Mouse (Mus musculus): ENCODE data around the gene Kif21b. TPM values are rescaled to one million over a fixed set of nuclear protein-coding genes. Genes with fewer than 3 reads are reported as not detected.

The Kif21b gene
- 14.3 and 17.0 TPM in 2 replicates for polyA plus RNA-seq (2014; fragmentation: Nextera tagmentation; extraction: Ambion mirVana)

DNA sequence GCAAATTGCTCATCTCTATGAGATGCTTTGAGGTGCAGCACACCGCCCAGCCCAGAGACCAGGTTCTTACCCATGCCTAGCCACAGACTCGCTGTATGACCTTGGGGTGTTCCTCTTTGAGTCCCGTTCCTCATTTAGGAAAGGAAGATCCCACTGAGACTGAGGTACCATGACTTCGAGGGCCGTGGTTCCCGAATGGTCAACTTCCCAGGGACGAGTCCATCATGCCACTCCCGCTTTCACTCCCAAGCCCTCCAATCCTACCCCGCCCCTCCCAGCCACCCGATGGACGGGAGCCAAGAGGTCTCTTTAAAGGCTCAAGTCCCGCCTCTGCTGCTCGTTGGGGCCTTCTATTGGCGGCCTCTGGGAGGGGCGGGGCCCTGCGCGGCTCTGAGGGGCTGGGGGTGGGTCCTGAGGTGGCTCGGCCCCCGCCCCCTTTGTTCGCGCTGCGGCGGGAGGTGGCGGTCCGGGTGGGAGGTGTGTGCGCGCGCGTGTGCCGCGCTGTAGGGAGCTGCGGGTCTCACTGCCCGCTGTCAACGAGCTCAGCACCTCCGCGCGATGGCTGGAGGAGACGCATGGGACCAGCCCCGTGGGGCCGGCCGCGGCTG lies at the start of gene Kif21b:
Gene Kif21b, plus strand, starts transcription at position 439 of the 608 bp plus-strand sequence.
- WGBS, result 1% methylated on average over 39 of the region's 42 CpGs
- Histone ChIP-seq H3K4me2 (ENCODE audit: low read depth) (peak within 1 kb of the TSS; percentile 74), H3K27ac (ENCODE audit: low read depth, low read length) (peak within 1 kb of the TSS; percentile 63; the same call in 1 of the 2 replicates), H3K9ac (ENCODE audit: low read length) (peak within 1 kb of the TSS; percentile 82), H3K9me3 (ENCODE audit: control insufficient read depth, low read length) (no peaks in the 10 kb centered on the region), H3K36me3 (ENCODE audit: control insufficient read depth, insufficient read depth, low read length) (no peaks in the 10 kb centered on the region), H3K4me3 (ENCODE audit: low read depth, low read length) (peak within 1 kb of the TSS; percentile 72), H3K27me3 (ENCODE audit: control insufficient read depth, insufficient read depth, low read length) (no peaks in the 10 kb centered on the region), H3K4me1 (ENCODE audit: control insufficient read depth, insufficient read depth, low read length) (peaks cover 38% of the 10 kb centered on the region)
- ATAC-seq (ENCODE audit: insufficient read depth, low FRiP score, low TSS enrichment), result peak; percentile 93
- peak; percentile 96 for DNase-seq (ENCODE audit: low spot score)

DNA sequence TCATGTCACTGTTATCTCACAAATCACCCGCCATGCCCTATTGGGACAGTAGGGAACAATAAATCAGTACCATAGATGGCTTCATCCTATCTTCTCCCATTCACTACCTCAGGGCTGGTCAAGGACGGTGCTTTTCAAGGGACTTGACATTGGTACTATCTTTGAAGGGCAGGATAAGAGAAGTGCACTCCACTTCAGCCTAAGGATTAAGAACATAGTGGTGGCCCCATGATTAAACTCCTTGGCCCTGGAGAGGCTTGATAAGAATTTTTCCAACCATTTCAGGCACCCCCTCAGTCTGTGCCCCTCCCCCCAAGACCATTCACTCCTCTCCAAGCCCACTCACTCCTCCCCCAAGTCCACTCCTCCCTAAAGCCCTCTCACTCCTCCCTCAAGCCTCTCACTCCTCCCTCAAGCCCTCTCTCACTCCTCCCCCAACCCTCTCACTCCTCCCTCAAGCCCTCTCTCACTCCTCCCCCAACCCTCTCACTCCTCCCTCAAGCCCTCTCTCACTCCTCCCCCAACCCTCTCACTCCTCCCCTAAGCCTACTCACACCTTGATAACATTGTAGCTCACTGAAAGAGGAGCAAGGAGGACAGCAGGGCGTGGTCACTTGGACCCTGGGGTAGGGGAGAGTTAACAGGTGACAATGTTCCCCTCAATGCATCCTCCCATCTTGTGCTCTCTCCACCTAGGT lies 45.1 kb upstream of the Kif21b start:
- no peak overlapping the region for H3K4me3 ChIP-seq (ENCODE audit: low read depth, low read length)
- no peaks in the 10 kb centered on the region for H3K9me3 ChIP-seq (ENCODE audit: control insufficient read depth, low read length)
- ATAC-seq (ENCODE audit: insufficient read depth, low FRiP score, low TSS enrichment) (no peak), DNase-seq (ENCODE audit: low spot score) (no peak)
- no peaks in the 10 kb centered on the region for H3K4me1 ChIP-seq (ENCODE audit: control insufficient read depth, insufficient read depth, low read length)
- WGBS, result 85% methylated on average over 3 of the region's 3 CpGs
- no peaks in the 10 kb centered on the region for H3K27me3 ChIP-seq (ENCODE audit: control insufficient read depth, insufficient read depth, low read length)
- no peaks in the 10 kb centered on the region for H3K36me3 ChIP-seq (ENCODE audit: control insufficient read depth, insufficient read depth, low read length)
- H3K9ac ChIP-seq (ENCODE audit: low read length), result no peak overlapping the region
- no peak overlapping the region for H3K27ac ChIP-seq (ENCODE audit: low read depth, low read length)
- no peak overlapping the region for H3K4me2 ChIP-seq (ENCODE audit: low read depth)

GRCm38 (mm10) chr1:136089368-136090165 lies 41.6 kb upstream of the Kif21b start:
- H3K4me2 ChIP-seq (ENCODE audit: low read depth), result no peak overlapping the region
- no peak overlapping the region for H3K4me3 ChIP-seq (ENCODE audit: low read depth, low read length)
- H3K4me1 ChIP-seq (ENCODE audit: control insufficient read depth, insufficient read depth, low read length), result no peaks in the 10 kb centered on the region
- H3K27me3 ChIP-seq (ENCODE audit: control insufficient read depth, insufficient read depth, low read length), result no peaks in the 10 kb centered on the region
- H3K9me3 ChIP-seq (ENCODE audit: control insufficient read depth, low read length), result no peaks in the 10 kb centered on the region
- no peak overlapping the region for H3K27ac ChIP-seq (ENCODE audit: low read depth, low read length)
- H3K9ac ChIP-seq (ENCODE audit: low read length), result no peak overlapping the region
- no peaks in the 10 kb centered on the region for H3K36me3 ChIP-seq (ENCODE audit: control insufficient read depth, insufficient read depth, low read length)
- DNase-seq (ENCODE audit: low spot score) (no peak), ATAC-seq (ENCODE audit: insufficient read depth, low FRiP score, low TSS enrichment) (no peak)
- 83% methylated on average over 9 of the region's 9 CpGs for WGBS

- H3K9ac ChIP-seq (ENCODE audit: low read length), result no peak overlapping the region
Observed at GRCm38 (mm10) chr1:136093726-136094125, 37.5 kb upstream of the Kif21b start.

DNA sequence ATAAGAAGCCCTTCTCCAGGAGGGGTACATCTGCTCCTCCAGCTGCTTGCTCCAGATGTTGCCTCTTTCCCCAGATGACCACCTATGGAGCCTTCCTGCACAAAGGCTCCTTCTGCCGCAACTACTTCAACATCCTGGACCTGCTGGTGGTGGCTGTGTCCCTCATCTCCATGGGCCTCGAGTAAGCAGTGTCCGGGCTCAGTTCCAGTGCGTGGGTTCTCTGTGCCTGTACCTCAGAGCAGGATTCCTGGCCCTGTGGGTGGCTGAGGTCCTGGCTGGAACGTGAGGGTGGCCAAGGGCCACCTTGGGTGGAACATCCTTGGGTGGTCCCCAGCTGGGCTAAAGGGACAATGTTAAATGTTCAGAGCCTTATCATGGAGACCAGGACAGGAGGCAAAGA lies 36.4 kb upstream of the Kif21b start:
- WGBS, result 84% methylated on average over 5 of the region's 5 CpGs
- H3K9ac ChIP-seq (ENCODE audit: low read length), result no peak overlapping the region
- no peak overlapping the region for H3K27ac ChIP-seq (ENCODE audit: low read depth, low read length)
- no peaks in the 10 kb centered on the region for H3K4me1 ChIP-seq (ENCODE audit: control insufficient read depth, insufficient read depth, low read length)
- H3K36me3 ChIP-seq (ENCODE audit: control insufficient read depth, insufficient read depth, low read length), result no peaks in the 10 kb centered on the region
- no peak overlapping the region for H3K4me2 ChIP-seq (ENCODE audit: low read depth)
- ATAC-seq (ENCODE audit: insufficient read depth, low FRiP score, low TSS enrichment), result no peak
- no peaks in the 10 kb centered on the region for H3K9me3 ChIP-seq (ENCODE audit: control insufficient read depth, low read length)
- no peak for DNase-seq (ENCODE audit: low spot score)
- H3K4me3 ChIP-seq (ENCODE audit: low read depth, low read length), result no peak overlapping the region
- H3K27me3 ChIP-seq (ENCODE audit: control insufficient read depth, insufficient read depth, low read length), result no peaks in the 10 kb centered on the region

More at GRCm38 (mm10) chr1:136093726-136094125, 37.5 kb upstream of the Kif21b start:
- DNase-seq (ENCODE audit: low spot score) (no peak), ATAC-seq (ENCODE audit: insufficient read depth, low FRiP score, low TSS enrichment) (no peak)
- no peaks in the 10 kb centered on the region for H3K9me3 ChIP-seq (ENCODE audit: control insufficient read depth, low read length)
- no peaks in the 10 kb centered on the region for H3K36me3 ChIP-seq (ENCODE audit: control insufficient read depth, insufficient read depth, low read length)
- H3K4me1 ChIP-seq (ENCODE audit: control insufficient read depth, insufficient read depth, low read length), result no peaks in the 10 kb centered on the region
- H3K27ac ChIP-seq (ENCODE audit: low read depth, low read length), result no peak overlapping the region
- WGBS, result 76% methylated on average over 3 of the region's 3 CpGs
- H3K4me3 ChIP-seq (ENCODE audit: low read depth, low read length), result no peak overlapping the region
- no peaks in the 10 kb centered on the region for H3K27me3 ChIP-seq (ENCODE audit: control insufficient read depth, insufficient read depth, low read length)
- no peak overlapping the region for H3K4me2 ChIP-seq (ENCODE audit: low read depth)

- no peaks in the 10 kb centered on the region for H3K36me3 ChIP-seq (ENCODE audit: control insufficient read depth, insufficient read depth, low read length)
- H3K27me3 ChIP-seq (ENCODE audit: control insufficient read depth, insufficient read depth, low read length), result no peaks in the 10 kb centered on the region
- no peaks in the 10 kb centered on the region; the same call in 1 of the 2 replicates for H3K4me1 ChIP-seq (ENCODE audit: control insufficient read depth, insufficient read depth, low read length)
- ATAC-seq (ENCODE audit: insufficient read depth, low FRiP score, low TSS enrichment) (no peak), DNase-seq (ENCODE audit: low spot score) (no peak)
- no peaks in the 10 kb centered on the region for H3K9me3 ChIP-seq (ENCODE audit: control insufficient read depth, low read length)
- no peak overlapping the region for H3K4me3 ChIP-seq (ENCODE audit: low read depth, low read length)
- no peak overlapping the region for H3K4me2 ChIP-seq (ENCODE audit: low read depth)
- H3K9ac ChIP-seq (ENCODE audit: low read length), result no peak overlapping the region
- H3K27ac ChIP-seq (ENCODE audit: low read depth, low read length), result no peak overlapping the region
- 74% methylated on average over 4 of the region's 4 CpGs for WGBS
Observed at GRCm38 (mm10) chr1:136102094-136102493, 29.1 kb upstream of the Kif21b start.

DNA sequence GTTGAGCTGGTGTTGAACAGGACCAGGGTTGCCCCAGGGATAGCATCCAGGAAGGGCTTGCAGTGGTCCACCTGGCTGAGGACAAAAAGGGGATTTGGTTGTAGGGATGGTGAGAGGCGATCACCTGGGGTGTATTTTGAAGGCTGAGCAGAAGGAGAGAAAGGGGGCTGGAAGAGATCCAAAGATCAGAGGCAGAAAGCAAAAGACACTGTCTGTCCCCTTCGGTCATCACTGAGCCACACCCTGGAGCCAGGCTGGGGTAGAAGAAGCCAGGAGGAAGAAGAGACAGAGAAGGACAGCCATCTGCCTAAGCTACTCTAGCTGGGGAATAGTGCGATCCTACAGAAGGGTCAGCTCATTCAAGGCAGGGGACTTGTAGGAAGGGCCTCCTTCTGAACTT lies 28.6 kb upstream of the Kif21b start:
- no peaks in the 10 kb centered on the region for H3K27me3 ChIP-seq (ENCODE audit: control insufficient read depth, insufficient read depth, low read length)
- H3K9me3 ChIP-seq (ENCODE audit: control insufficient read depth, low read length), result no peaks in the 10 kb centered on the region
- ATAC-seq (ENCODE audit: insufficient read depth, low FRiP score, low TSS enrichment) (no peak), DNase-seq (ENCODE audit: low spot score) (no peak)
- no peak overlapping the region for H3K4me2 ChIP-seq (ENCODE audit: low read depth)
- no peaks in the 10 kb centered on the region for H3K36me3 ChIP-seq (ENCODE audit: control insufficient read depth, insufficient read depth, low read length)
- no peaks in the 10 kb centered on the region; the same call in 1 of the 2 replicates for H3K4me1 ChIP-seq (ENCODE audit: control insufficient read depth, insufficient read depth, low read length)
- H3K4me3 ChIP-seq (ENCODE audit: low read depth, low read length), result no peak overlapping the region
- 77% methylated on average over 3 of the region's 3 CpGs for WGBS
- no peak overlapping the region for H3K9ac ChIP-seq (ENCODE audit: low read length)
- no peak overlapping the region for H3K27ac ChIP-seq (ENCODE audit: low read depth, low read length)

DNA sequence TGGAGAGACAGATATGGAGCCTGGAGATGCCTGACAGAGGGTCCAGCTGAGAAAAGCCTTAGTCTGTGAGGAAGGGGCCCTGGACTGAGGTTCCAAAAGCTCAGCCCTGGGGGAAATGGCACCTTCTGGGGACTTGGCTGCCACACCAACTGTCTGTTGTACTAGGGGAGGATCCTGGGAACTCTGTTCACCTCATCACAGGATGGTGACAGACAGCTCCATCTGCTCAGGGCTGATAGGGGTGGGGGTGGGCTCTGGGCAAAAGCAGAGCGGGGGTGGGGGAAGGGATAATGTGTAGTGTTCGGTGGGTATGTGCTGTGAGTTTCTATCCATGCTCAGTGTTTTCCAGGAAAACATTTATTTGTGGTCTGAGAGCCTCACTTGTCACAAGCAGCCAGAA lies 28.2 kb upstream of the Kif21b start:
- Histone ChIP-seq H3K36me3 (ENCODE audit: control insufficient read depth, insufficient read depth, low read length) (no peaks in the 10 kb centered on the region), H3K27me3 (ENCODE audit: control insufficient read depth, insufficient read depth, low read length) (no peaks in the 10 kb centered on the region), H3K4me1 (ENCODE audit: control insufficient read depth, insufficient read depth, low read length) (no peaks in the 10 kb centered on the region; the same call in 1 of the 2 replicates), H3K27ac (ENCODE audit: low read depth, low read length) (no peak overlapping the region), H3K9ac (ENCODE audit: low read length) (no peak overlapping the region), H3K9me3 (ENCODE audit: control insufficient read depth, low read length) (no peaks in the 10 kb centered on the region), H3K4me3 (ENCODE audit: low read depth, low read length) (no peak overlapping the region), H3K4me2 (ENCODE audit: low read depth) (no peak overlapping the region)
- no peak for DNase-seq (ENCODE audit: low spot score)
- no peak for ATAC-seq (ENCODE audit: insufficient read depth, low FRiP score, low TSS enrichment)
- 51% methylated on average over 2 of the region's 2 CpGs for WGBS

Data from neural tube, embryonic 11.5 days (tissue).